Mouse (Mus musculus) erythroid progenitor cell, adult 5-6 weeks (primary cell): ENCODE data around the gene Ccdc144b. TPM values are rescaled to one million over a fixed set of nuclear protein-coding genes. Genes with fewer than 3 reads are reported as not detected.

Experiments used
- ATAC-seq: replicated peaks from 2 replicates; pipeline ENCODE4 v1.8.0; 2016; ENCODE audit warnings: moderate number of reproducible peaks, mild to moderate bottlenecking, moderate TSS enrichment, inconsistent platforms; ENCODE audit not compliant: poor library complexity, low FRiP score, severe bottlenecking
- total RNA-seq, 2 experiments: library from RNA; stranded (forward) in 1 of 2; stranded (reverse) in 1 of 2; fragments of 150-400 nt in 1 of 2; fragments of 186-747, 209-891 nt in 1 of 2; gene quantifications; 2 replicates each; pipeline versions ENCODE4 v1.2.3 to v1.2.4; 2015 to 2017; ENCODE audit warnings: low replicate concordance in 2 of 2

Gene Ccdc144b
- total RNA-seq (2015; ENCODE audit: low replicate concordance) (not detected in 2 replicates), total RNA-seq (2017; ENCODE audit: low replicate concordance) (not detected in 2 replicates)

DNA sequence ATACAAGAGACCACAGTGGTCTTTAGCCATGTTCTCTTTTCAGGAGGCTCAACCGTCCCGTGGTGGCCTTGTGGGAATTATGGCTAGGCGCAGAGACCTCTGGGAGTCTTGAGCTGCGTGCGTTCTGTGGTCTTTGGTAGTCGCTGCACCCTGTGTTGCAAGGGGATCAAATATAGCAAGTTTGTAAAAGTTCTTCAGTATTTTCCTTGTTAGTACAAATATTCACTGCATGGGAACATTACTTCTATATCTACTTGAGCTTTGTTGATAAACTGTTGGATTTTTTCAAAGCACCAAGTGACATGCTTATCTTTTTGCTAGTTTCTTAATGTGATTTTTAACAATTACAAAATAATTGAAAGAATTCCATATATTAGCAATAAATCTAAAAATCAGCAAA, at the start of gene Ccdc144b:
Gene Ccdc144b (minus strand): TSS at position 101 of the 400 bp plus-strand sequence.
- no peak for ATAC-seq

DNA sequence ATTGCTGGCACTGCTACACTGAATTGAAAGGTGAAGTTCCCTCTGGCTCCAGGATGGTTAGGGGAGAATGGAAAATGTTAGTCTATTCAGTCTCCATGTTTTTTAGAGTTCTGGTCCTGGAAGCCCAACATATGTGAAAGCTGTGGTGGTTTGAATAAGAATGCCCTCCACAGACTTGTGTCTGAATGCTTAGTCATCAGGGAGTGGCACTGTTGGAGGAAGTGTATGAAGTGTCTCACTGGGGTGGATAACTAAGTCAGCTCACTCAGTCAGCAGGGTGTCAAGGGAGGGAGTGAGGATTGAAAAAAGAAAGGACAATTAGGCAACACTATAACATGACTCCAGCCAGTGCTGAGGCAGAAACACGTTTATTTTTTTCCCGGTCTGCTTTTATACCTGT, 42.0 kb upstream of the Ccdc144b start:
- ATAC-seq: no peak

DNA sequence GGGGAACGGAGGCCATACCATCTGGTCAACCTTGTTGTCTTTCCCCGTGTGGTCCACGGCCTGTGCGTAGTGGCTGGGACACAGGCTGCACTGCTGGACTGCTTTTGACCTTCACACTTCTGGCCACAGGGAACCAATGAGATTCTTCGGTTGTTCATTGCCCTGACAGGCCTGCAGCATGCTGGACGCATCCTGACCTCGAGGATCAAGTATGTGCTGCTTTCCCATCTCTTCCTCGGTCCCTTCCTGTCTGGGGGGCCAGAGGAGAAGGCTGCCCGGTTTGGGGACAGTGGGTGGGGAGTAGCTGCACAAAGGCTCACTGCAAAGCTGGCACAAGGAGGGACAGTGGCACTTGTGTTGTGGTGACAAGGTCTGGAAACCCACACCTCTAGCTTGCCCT, 34.2 kb upstream of the Ccdc144b start:
- ATAC-seq: no peak

DNA sequence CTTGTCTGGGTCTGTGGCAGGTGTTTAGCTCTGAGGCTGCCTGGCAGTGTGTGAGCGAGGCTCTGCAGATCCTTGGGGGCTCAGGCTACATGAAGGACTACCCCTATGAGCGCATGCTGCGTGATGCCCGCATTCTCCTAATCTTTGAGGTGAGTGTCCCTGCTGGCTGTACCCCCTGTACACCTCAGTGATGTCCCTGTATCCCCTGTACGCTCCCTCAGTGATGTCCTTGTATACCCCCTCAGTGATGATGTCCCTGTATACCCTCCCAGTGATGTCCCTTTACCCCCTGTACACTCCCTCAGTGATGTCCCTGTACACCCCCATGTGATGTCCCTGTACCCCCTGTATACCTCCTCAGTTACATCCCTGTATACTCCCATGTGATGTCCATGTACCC, 32.0 kb upstream of the Ccdc144b start:
- ATAC-seq: no peak

DNA sequence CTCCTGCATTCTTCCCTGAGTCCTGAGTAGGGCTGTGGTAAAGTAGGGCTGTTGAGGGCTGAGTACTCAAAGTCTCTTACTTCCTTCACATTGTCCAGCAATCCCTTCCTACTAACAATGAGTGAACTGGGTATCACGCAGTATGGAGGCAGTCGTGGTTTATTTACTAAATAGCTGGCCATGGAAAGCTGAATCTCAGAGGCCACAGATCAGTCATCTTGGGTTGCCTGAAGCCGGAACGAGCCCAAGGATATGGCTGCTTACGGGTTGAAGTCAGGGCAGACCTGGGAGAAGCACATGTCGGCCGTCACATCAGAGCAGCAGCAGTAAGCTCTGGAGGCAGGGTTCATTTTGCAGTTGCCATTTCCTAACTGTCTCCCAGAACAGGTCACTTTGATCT, 30.0 kb upstream of the Ccdc144b start:
- no peak for ATAC-seq

DNA sequence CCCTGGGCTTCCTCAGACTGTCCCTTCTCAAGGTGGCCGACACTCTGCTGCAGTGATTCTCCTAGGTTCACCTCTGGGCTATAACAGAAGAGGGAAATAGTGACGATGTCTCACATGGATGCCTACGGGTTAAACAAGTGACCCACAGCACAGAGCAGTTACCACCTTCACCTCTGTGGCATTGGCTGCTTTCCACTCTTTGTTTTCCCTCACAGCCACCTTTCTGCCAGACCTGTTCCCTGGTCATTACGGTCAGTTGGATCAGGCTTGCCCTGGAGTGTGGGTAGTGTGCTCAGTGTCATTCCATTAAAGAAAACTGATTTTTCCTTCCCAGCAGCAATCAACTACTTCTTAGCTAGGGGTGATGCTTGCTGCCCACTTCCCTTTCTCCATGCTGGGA, 29.5 kb upstream of the Ccdc144b start:
- no peak for ATAC-seq

DNA sequence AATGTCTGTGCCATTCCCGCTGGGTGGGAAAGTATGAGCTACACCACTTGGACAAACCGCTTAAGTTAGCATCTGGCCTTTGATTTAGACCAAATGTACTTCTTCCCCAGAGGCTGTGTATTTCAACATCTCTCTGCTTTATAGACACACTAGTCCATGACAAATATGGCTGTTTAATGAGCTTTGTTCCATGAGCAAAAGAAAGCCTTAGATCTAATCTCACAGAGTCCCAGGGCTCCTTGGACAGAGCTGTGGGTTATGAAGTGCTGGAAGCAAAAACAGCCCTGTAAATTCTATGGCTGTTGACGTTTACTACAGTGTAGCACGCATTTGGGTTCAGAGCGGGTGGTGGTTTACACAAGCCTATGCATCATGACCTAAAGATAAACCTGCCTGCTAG, 27.4 kb upstream of the Ccdc144b start:
- no peak for ATAC-seq

DNA sequence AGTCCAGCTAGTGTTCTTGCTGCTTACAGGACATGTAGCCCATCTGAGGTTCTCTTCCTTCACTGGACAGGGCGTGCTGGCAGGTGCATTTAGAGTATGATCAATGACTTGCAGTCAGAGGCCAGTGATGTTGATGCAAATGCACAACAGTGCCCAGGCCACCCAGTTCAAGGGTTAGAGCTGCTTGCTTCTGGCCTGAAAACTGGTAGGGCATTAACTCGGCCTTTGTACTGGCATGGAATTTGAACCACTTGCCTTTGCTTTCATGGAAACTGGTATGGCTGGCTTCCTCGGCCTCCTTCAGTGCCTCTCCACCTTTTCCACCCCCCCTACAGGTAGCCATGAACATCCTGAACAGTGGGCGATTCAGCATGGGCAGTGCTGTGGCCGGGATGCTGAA, 26.5 kb upstream of the Ccdc144b start:
- ATAC-seq: no peak

GRCm38 (mm10) chr3:36077386-36077785, 24.0 kb upstream of the Ccdc144b start:
- no peak for ATAC-seq

- ATAC-seq: no peak
Observed at GRCm38 (mm10) chr3:36075466-36075865, 22.1 kb upstream of the Ccdc144b start.

GRCm38 (mm10) chr3:36074231-36074630, 20.9 kb upstream of the Ccdc144b start:
- ATAC-seq: no peak

- no peak for ATAC-seq
Observed at GRCm38 (mm10) chr3:36071047-36071446, 17.7 kb upstream of the Ccdc144b start.

- ATAC-seq: no peak
Observed at GRCm38 (mm10) chr3:36070436-36070835, 17.1 kb upstream of the Ccdc144b start.

DNA sequence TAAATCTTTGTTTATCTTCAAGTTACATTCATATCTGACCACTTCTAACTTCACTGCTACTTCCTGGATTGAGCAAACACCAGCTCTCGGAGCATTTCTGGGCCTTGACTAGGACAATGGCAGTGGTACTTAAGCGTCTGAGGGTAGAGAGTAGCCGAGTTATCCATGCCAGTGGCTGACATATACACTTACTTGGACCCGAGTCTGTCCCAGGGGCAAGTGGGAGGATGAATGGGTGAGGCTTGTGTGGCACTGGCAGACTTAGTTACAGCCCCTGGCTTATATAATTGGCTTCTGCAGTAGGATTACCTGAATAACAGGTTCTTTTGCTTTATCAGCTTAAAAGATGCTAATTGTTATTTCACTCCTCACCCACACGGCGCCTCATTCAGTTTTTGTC, 14.4 kb upstream of the Ccdc144b start:
- ATAC-seq: no peak

- peak; percentile 95 for ATAC-seq
Observed at GRCm38 (mm10) chr3:36065843-36066651, 12.7 kb upstream of the Ccdc144b start, which contains the start of gene Acad9. TSS of gene Acad9 (plus strand) at chr3:36065979.

- no peak for ATAC-seq
Observed at GRCm38 (mm10) chr3:36065166-36065565, 11.8 kb upstream of the Ccdc144b start.

DNA sequence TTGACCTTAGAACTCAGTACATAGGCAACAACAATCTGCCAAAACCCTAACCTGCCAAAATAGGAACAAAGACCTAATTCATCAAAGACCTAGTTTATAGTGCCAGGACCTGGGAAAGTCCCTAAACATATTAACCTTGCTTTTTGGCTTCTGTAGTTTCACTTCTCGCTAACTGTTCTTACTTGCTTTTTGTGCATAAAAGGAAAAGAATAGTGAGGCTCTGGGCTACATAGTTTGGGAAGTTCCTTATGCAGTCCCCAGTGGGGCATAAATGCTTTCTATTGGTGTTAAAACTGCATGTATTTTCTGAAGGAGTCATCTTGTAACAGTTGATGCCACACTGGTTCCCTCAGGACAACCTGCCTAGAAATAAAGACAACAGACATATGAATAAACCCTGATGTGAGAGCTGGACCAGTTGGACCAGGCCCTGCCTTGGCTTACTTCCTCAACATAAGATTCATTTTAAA, 11.3 kb upstream of the Ccdc144b start:
- no peak for ATAC-seq

DNA sequence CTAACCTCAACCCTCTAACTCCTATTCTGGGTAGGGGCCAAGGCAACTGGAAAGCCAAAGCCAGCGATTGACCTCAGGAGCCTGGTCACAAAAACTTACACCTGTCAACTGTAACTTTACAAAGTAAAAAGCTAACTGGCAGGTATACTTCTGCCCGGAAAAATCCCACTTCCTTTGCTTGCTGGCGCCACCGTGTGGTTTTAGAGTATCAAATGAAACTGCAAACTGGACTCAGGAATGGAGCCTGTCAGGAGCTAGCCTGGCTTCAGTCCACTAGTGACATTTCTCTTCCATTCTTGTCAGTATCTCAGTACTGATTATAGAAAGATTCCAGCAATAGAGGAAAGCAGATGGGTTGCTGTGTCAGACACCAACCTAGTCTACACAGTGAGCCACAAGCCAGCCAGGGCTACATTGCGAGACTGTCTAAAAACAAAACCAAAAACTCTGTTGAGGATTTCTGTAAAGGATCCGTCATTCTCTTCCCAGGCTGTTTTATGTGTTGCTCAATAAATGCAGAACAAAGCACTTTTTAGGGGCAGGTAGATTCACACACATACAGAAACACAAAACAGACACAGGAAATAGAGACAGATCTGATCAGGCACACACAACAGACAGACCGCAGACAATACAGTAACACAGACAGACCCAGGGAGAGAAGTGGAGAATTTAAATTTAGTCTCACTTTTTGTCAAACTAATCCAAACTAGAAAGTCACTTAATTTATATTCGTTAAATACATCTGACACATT, 6.9 kb upstream of the Ccdc144b start:
- no peak for ATAC-seq

- ATAC-seq: no peak
Observed at GRCm38 (mm10) chr3:36049106-36049505, 4.2 kb downstream of the Ccdc144b start.

DNA sequence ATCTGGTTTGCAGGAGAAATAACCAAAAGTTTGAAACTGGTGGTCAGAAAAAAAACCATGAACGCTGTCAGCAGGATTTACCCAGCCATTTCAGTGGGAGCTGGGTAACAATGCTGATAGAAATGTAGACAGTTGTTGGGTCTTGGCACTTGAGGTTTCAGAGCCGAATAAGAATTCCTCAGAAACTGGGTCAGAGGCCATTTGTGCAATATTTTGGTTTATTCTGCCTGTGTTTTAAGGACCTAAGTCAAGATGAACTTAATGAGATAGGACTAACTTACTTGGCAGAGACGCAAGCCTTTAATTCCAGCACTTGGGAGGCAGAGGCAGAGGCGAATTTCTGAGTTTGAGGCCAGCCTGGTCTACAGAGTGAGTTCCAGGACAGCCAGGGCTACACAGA, 8.3 kb downstream of the Ccdc144b start:
- ATAC-seq: no peak

GRCm38 (mm10) chr3:36044520-36044919, 8.8 kb downstream of the Ccdc144b start:
- ATAC-seq: no peak
